25 mouse cellular contexts compared by ENCODE assay signal in the genomic region with DNA sequence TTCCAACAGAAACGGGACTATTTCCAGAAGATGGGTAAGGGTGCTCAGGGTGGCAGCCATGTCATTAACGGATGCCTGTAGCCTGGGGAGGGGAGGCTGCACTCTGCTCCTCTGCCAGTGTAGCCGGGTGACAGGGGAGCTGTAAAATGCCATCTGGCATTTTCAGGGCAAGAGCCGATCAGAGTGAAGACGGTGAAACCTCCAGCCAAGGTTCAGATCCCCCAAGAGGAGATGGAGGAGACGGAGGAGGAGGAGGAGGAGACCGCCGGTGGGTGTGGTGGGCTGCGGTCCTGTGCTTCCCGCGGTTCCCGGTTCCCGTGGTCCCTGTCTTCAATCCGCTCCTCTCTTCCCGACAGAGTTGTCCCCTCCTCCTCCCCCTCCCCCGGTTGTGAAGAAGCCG. TPM values are rescaled to one million over a fixed set of nuclear protein-coding genes. Genes with fewer than 3 reads are reported as not detected.
DNase-seq lines count a peak whose midpoint lies in the region; ATAC-seq lines count a peak whose summit lies in the region.
"Had no signal": no experiment of that assay in that cellular context is flagged by ENCODE, and none has a peak within 500 bp of the region (broad histone marks: within the 10 kb centered on the region; RNA-seq: fewer than 3 reads in every experiment).

No protein-coding gene starts in this region.

- no peaks in the 10 kb centered on the region for H3K9me3 ChIP-seq in kidney, embryonic 14.5 days (ENCODE audit: control insufficient read depth, low read length)
- H3K9me3 ChIP-seq in neural tube, embryonic 12.5 days: no peaks in the 10 kb centered on the region
- no peaks in the 10 kb centered on the region for H3K9me3 ChIP-seq in intestine, embryonic 16.5 days (ENCODE audit: control insufficient read depth, low read length)
- no peaks in the 10 kb centered on the region for H3K9me3 ChIP-seq in midbrain, embryonic 11.5 days (ENCODE audit: control insufficient read depth, low read length)
- H3K9me3 ChIP-seq: forebrain, embryonic 13.5 days; heart, embryonic 13.5 days; midbrain, embryonic 10.5 days had no signal

- H3K4me1 ChIP-seq in kidney, embryonic 14.5 days (ENCODE audit: control insufficient read depth, insufficient read depth, low read length): no peaks in the 10 kb centered on the region
- no peaks in the 10 kb centered on the region for H3K4me1 ChIP-seq in neural tube, embryonic 12.5 days
- H3K4me1 ChIP-seq in intestine, embryonic 16.5 days (ENCODE audit: control insufficient read depth, insufficient read depth, low read length): peaks cover 23% of the 10 kb centered on the region
- no peaks in the 10 kb centered on the region for H3K4me1 ChIP-seq in midbrain, embryonic 11.5 days (ENCODE audit: control insufficient read depth, insufficient read depth, low read length)
- H3K4me1 ChIP-seq: forebrain, embryonic 13.5 days had no signal

- H3K27ac ChIP-seq in kidney, embryonic 14.5 days (ENCODE audit: low read depth, low read length): no peak overlapping the region
- no peak overlapping the region for H3K27ac ChIP-seq in neural tube, embryonic 12.5 days
- H3K27ac ChIP-seq in intestine, embryonic 16.5 days (ENCODE audit: low read length): peak overlapping the region; percentile 37; the same call in 1 of the 2 replicates
- no peak overlapping the region for H3K27ac ChIP-seq in midbrain, embryonic 11.5 days (ENCODE audit: low read depth, low read length)
- H3K27ac ChIP-seq: forebrain, embryonic 13.5 days; heart, embryonic 13.5 days; layer of hippocampus, adult 2 months; liver, embryonic 14.5 days; macrophage; midbrain, embryonic 10.5 days had no signal

- 10% methylated on average over 15 of the region's 17 CpGs for WGBS in kidney, embryonic 14.5 days
- 21% methylated on average over 17 of the region's 17 CpGs for WGBS in neural tube, embryonic 12.5 days
- 44% methylated on average over 14 of the region's 17 CpGs for WGBS in intestine, embryonic 16.5 days
- 31% methylated on average over 17 of the region's 17 CpGs for WGBS in midbrain, embryonic 11.5 days

- no peak for DNase-seq in kidney, postnatal 4 days
- DNase-seq in neural tube, embryonic 10.5 days (ENCODE audit: extremely low spot score, low spot score): no peak
- no peak for DNase-seq in midbrain, embryonic 11.5 days (ENCODE audit: low spot score, missing footprints)
- DNase-seq in Muller cell, postnatal 12 days (ENCODE audit: inconsistent ontology term): no peak
- DNase-seq: adrenal gland, postnatal 25 days; B cell, adult 2 months; cerebellum, adult 18-20 months; heart, postnatal 36 days; kidney, adult 9 months; layer of hippocampus, postnatal 36 days; thymus, adult 2 months had no signal

- 0 out of 2 replicates have a peak overlapping the region, but pooled peaks have one; percentile 2 for H3K4me2 ChIP-seq in kidney, embryonic 14.5 days (replicated peaks; ENCODE audit: low read depth, low read length)
- peak overlapping the region; percentile 19; the same call in 1 of the 2 replicates for H3K4me2 ChIP-seq in neural tube, embryonic 12.5 days (replicated peaks)
- no peak overlapping the region for H3K4me2 ChIP-seq in intestine, embryonic 16.5 days (ENCODE audit: low read depth, low read length)
- no peak overlapping the region for H3K4me2 ChIP-seq in midbrain, embryonic 11.5 days
- H3K4me2 ChIP-seq: forebrain, embryonic 13.5 days; heart, embryonic 13.5 days had no signal

- ATAC-seq in kidney, embryonic 14.5 days (ENCODE audit: low FRiP score, low TSS enrichment): no peak
- no peak for ATAC-seq in neural tube, embryonic 12.5 days (ENCODE audit: low FRiP score, low read depth)
- no peak for ATAC-seq in intestine, embryonic 16.5 days
- ATAC-seq in midbrain, embryonic 11.5 days (ENCODE audit: low FRiP score): no peak
- ATAC-seq: activated CD4-positive, CD25-positive, alpha-beta regulatory T cell, adult 4 months; forebrain, embryonic 13.5 days; hindbrain, embryonic 16.5 days had no signal

- no peak overlapping the region for H3K9ac ChIP-seq in kidney, embryonic 14.5 days (ENCODE audit: low read depth, low read length)
- no peak overlapping the region; the same call in 1 of the 2 replicates for H3K9ac ChIP-seq in neural tube, embryonic 12.5 days
- peak overlapping the region; percentile 44; the same call in 1 of the 2 replicates for H3K9ac ChIP-seq in intestine, embryonic 16.5 days (ENCODE audit: low read depth, low read length)
- H3K9ac ChIP-seq in midbrain, embryonic 11.5 days (ENCODE audit: low read length): no peak overlapping the region
- H3K9ac ChIP-seq: forebrain, embryonic 13.5 days; heart, embryonic 13.5 days; liver, embryonic 14.5 days had no signal

- no peaks in the 10 kb centered on the region; the same call in 1 of the 2 replicates for H3K27me3 ChIP-seq in kidney, embryonic 14.5 days (ENCODE audit: control insufficient read depth, insufficient read depth, low read length)
- H3K27me3 ChIP-seq in neural tube, embryonic 12.5 days (replicated peaks): peaks cover 23% of the 10 kb centered on the region
- H3K27me3 ChIP-seq in intestine, embryonic 16.5 days (replicated peaks; ENCODE audit: control insufficient read depth, insufficient read depth, low read length): no peaks in the 10 kb centered on the region
- H3K27me3 ChIP-seq in midbrain, embryonic 11.5 days (ENCODE audit: control insufficient read depth, insufficient read depth, low read length): no peaks in the 10 kb centered on the region

- H3K36me3 ChIP-seq in kidney, embryonic 14.5 days (ENCODE audit: control insufficient read depth, insufficient read depth, low read length): no peaks in the 10 kb centered on the region
- H3K36me3 ChIP-seq in neural tube, embryonic 12.5 days: no peaks in the 10 kb centered on the region
- peaks cover 4% of the 10 kb centered on the region; the same call in 1 of the 2 replicates for H3K36me3 ChIP-seq in intestine, embryonic 16.5 days (ENCODE audit: control insufficient read depth, insufficient read depth, low read length)
- no peaks in the 10 kb centered on the region for H3K36me3 ChIP-seq in midbrain, embryonic 11.5 days (ENCODE audit: control insufficient read depth, insufficient read depth, low read length)
- H3K36me3 ChIP-seq: heart, embryonic 13.5 days; midbrain, embryonic 10.5 days had no signal

- no peak overlapping the region for H3K4me3 ChIP-seq in kidney, embryonic 14.5 days (ENCODE audit: low read length)
- no peak overlapping the region for H3K4me3 ChIP-seq in neural tube, embryonic 12.5 days
- H3K4me3 ChIP-seq in intestine, embryonic 16.5 days (ENCODE audit: low read length): no peak overlapping the region
- H3K4me3 ChIP-seq in midbrain, embryonic 11.5 days (ENCODE audit: low read depth, low read length): no peak overlapping the region
- H3K4me3 ChIP-seq: erythroblast, embryonic 14.5 days; forebrain, embryonic 13.5 days; heart, embryonic 13.5 days; layer of hippocampus, adult 2 months; midbrain, embryonic 10.5 days had no signal

RNA-seq across cellular contexts. Expression of gene Smim5, which starts 16.5 kb away (rescaled TPM):
- 2.3 and 2.9 TPM in 2 replicates for polyA plus RNA-seq in kidney, embryonic 14.5 days (2014; fragmentation: Nextera tagmentation; extraction: Ambion mirVana)
- polyA plus RNA-seq in neural tube, embryonic 12.5 days (2016; fragmentation: Nextera tagmentation; extraction: Ambion mirVana): 1.8 and 2.7 TPM in 2 replicates
- polyA plus RNA-seq in intestine, embryonic 16.5 days (2015; fragmentation: Nextera tagmentation; extraction: Ambion mirVana): 1.6 and 3.1 TPM in 2 replicates
- 0.27 and 0.59 TPM in 2 replicates for polyA plus RNA-seq in midbrain, embryonic 11.5 days (2014; fragmentation: Nextera tagmentation; extraction: Ambion mirVana)

RNA-seq across cellular contexts. Expression of gene Myo15b, which starts 25.0 kb away (rescaled TPM):
- 2.8 and 5.5 TPM in 2 replicates for polyA plus RNA-seq in kidney, embryonic 14.5 days (2014; fragmentation: Nextera tagmentation; extraction: Ambion mirVana)
- 0.11 and 0.19 TPM in 2 replicates for polyA plus RNA-seq in neural tube, embryonic 12.5 days (2016; fragmentation: Nextera tagmentation; extraction: Ambion mirVana)
- 168 and 230 TPM in 2 replicates for polyA plus RNA-seq in intestine, embryonic 16.5 days (2015; fragmentation: Nextera tagmentation; extraction: Ambion mirVana)
- polyA plus RNA-seq in midbrain, embryonic 11.5 days (2014; fragmentation: Nextera tagmentation; extraction: Ambion mirVana): not detected in 2 replicates
- polyA plus RNA-seq: activated CD4-positive, CD25-positive, alpha-beta regulatory T cell, adult 4 months; erythroblast, embryonic 14.5 days had no signal

RNA-seq across cellular contexts. Expression of gene Smim6, which starts 28.6 kb away (rescaled TPM):
- polyA plus RNA-seq in kidney, embryonic 14.5 days (2014; fragmentation: Nextera tagmentation; extraction: Ambion mirVana): 9.4 and 9.6 TPM in 2 replicates
- 0.83 and 1.0 TPM in 2 replicates for polyA plus RNA-seq in neural tube, embryonic 12.5 days (2016; fragmentation: Nextera tagmentation; extraction: Ambion mirVana)
- polyA plus RNA-seq in intestine, embryonic 16.5 days (2015; fragmentation: Nextera tagmentation; extraction: Ambion mirVana): 33.8 and 38.6 TPM in 2 replicates
- 0.46 TPM in 1 of 2 replicates, not detected in the other for polyA plus RNA-seq in midbrain, embryonic 11.5 days (2014; fragmentation: Nextera tagmentation; extraction: Ambion mirVana)
- polyA plus RNA-seq: frontal cortex, adult 2 months; macrophage; neural tube, embryonic 11.5 days had no signal

RNA-seq across cellular contexts. Expression of gene Sap30bp, which starts 49.8 kb away (rescaled TPM):
- polyA plus RNA-seq in kidney, embryonic 14.5 days (2014; fragmentation: Nextera tagmentation; extraction: Ambion mirVana): 41.4 and 48.1 TPM in 2 replicates
- polyA plus RNA-seq in neural tube, embryonic 12.5 days (2016; fragmentation: Nextera tagmentation; extraction: Ambion mirVana): 53.7 and 54.8 TPM in 2 replicates
- polyA plus RNA-seq in intestine, embryonic 16.5 days (2015; fragmentation: Nextera tagmentation; extraction: Ambion mirVana): 27.3 and 29.2 TPM in 2 replicates
- 58.3 and 61.5 TPM in 2 replicates for polyA plus RNA-seq in midbrain, embryonic 11.5 days (2014; fragmentation: Nextera tagmentation; extraction: Ambion mirVana)

RNA-seq across cellular contexts. Expression of gene Recql5, which starts 50.0 kb away (rescaled TPM):
- polyA plus RNA-seq in kidney, embryonic 14.5 days (2014; fragmentation: Nextera tagmentation; extraction: Ambion mirVana): 13.0 and 19.1 TPM in 2 replicates
- 24.2 and 30.2 TPM in 2 replicates for polyA plus RNA-seq in neural tube, embryonic 12.5 days (2016; fragmentation: Nextera tagmentation; extraction: Ambion mirVana)
- 15.7 and 16.7 TPM in 2 replicates for polyA plus RNA-seq in intestine, embryonic 16.5 days (2015; fragmentation: Nextera tagmentation; extraction: Ambion mirVana)
- polyA plus RNA-seq in midbrain, embryonic 11.5 days (2014; fragmentation: Nextera tagmentation; extraction: Ambion mirVana): 16.1 and 18.4 TPM in 2 replicates

Comparison
In these comparisons a context has a peak if more than half of its experiments do, and no peak if none do; other contexts are left out.
1. H3K4me2 ChIP-seq: peak in kidney, embryonic 14.5 days (single experiment) and neural tube, embryonic 12.5 days (single experiment); none in intestine, embryonic 16.5 days (single experiment) and midbrain, embryonic 11.5 days (single experiment).
2. RNA of gene Myo15b, which starts 25.0 kb away (polyA plus RNA-seq): 168 to 230 TPM in intestine, embryonic 16.5 days; 2.8 to 5.5 TPM in kidney, embryonic 14.5 days, 0.11 to 0.19 TPM in neural tube, embryonic 12.5 days and not detected in midbrain, embryonic 11.5 days; every median in the first group is over 10 times any median in the second.